Mouse (Mus musculus): Measurements from ENCODE around the gene Myh9.
A peak's percentile ranks its signal among the peaks of the same experiment; 100 is the strongest.

The Myh9 gene

DNA sequence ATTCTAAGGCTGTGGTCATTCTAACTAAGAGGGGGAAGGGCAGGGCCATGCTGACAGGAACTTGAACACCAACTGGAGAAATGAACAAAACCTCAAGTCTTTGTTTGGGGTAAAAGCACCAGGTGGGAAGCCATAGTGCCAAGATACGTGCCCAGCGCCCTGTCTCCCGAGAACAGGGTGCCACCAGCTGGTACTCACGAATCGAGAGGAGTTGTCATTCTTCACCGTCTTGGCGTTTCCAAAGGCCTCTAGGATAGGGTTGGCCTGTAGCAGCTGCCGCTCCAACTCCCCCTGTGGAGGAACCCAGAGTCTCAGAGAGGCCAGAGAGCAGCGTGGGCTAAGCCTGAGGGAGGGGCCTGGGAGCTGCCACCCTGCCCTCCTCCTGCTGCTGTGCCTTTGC is 49.9 kb downstream of the Myh9 start:
- DNase-seq (ENCODE audit: low spot score in 2 of 2): no peak

DNA sequence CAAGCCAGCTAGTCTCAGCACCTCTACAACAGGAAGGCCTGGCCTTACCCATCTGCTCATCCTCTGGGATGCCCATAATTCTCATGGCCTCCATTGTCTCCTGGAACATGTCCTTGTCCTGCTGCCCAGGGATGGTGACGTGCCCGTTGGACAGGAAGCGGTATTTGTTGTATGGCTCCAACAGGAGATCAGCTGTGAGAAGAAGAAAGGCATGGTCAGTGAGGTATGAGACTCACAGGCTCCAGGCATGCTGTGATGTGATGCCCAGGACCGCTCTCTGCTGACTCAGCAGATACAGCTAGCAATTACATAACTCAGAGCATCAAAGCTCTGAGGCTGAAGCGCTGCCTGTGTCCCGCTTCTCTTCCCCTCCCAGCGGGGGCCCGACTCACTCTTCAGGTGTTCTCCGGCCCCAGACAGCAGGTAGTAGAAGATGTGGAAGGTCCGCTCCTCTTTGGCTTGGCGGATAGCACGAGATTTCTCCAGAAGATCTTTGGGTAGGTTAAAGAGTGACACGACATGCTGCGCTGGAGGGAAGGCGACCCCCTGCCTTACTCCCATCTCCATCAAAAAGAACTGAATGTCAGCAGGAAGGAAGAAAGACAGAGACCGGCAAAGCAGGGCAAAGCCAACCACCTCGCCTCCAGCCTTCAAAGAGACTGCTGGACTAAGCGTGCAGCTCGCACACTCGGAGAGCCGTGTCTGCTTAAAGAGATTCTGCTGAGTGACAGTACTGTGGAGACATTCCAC is 51.1 kb downstream of the Myh9 start:
- no peak for DNase-seq (ENCODE audit: low spot score in 2 of 2)

DNA sequence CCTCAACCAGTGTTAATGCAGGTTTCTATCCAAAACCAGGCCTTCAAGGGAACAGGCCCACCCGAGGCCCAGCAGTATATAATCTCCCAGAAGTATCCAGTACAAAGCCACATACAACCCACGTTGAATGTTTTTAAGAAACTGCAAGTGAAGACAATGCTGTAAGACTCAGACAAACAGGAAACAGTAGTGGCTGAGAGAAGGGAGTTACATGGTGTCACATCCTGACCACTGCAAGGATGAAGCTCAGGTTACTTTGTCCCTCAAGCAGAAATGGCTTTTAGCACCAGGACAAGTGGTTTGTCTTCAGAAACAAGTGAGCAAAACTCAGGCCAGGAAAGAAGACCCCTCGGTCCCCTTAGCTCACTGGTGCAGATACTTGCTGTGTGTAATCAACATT is 52.8 kb downstream of the Myh9 start:
- no peak for DNase-seq (ENCODE audit: low spot score in 2 of 2)

DNA sequence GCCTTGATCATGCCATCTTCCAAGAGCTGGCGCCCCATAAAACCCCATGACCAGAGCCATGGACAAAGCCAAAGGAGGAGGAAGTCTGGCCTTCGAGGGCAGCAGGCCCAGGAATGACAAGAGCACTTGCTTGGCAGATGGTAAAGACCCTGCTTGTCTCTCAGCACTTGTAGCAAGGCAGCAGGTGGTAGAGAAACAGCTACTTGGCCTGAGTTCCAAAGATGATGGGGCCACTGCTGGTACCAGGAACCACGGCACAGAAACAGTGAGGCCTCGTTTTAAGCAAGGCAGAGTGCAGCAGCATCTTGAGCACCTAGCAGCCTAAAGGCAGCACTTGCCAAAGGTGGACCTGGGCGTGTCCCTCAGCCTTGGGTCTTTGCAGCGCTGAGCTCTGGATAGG is 53.6 kb downstream of the Myh9 start:
- DNase-seq (ENCODE audit: low spot score in 2 of 2): no peak

DNA sequence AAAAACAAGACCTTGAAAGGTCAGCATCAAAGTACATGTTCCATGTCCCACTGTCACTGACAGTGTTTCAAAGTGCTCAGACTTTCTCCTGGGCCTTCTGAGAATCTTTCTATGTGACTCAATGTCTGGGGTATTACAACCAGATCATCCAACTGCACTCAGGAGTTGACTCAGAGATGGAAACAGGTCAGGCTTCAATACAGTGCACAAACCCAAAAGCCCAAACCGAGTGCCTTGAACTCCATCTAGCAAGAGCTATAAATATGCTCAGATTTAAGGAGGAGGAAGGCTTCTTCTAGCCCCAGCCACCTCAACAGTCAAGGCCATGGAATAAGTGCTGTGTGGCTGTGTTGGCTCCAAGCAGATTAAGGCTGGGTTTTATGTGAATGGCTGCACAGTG is 56.2 kb downstream of the Myh9 start:
- no peak for DNase-seq (ENCODE audit: low spot score in 2 of 2)

DNA sequence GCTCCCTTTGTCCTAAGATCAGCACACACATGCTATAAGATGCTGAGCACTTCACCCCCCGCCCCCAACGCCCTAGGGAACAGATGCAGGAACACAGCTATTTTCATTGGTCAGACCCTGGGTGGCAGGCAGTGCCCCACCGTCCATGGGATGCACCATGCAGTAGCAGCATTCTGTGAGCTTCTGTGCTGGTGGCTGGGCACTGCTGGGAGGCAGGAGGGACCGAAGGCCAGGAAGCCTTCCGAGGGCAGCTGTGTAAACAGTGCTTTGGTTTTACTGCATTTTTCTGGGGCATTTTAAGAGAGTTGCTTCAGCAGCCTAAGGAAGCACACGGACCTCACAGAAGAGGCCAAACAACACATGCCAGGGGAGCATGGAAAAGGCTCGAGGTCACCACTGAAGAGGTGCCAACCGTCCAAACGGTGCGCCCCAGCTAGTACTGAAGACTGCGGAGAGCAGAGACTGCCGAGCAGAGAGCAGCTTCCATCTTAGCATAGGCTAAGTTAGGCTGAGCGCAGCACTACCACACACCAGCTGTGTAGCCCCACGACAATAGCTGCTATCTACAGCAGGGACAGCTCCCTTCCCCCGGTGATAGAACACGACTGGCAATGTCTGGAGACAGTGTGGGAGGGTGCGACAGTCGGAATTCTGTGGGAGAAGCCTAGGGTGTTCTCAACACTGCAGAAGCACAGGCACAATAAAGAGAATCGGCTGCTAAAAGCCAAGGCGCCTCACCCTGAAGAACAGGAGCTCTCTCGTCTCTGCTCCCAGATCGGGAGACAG is 57.7 kb downstream of the Myh9 start:
- DNase-seq (ENCODE audit: low spot score in 2 of 2): no peak

DNA sequence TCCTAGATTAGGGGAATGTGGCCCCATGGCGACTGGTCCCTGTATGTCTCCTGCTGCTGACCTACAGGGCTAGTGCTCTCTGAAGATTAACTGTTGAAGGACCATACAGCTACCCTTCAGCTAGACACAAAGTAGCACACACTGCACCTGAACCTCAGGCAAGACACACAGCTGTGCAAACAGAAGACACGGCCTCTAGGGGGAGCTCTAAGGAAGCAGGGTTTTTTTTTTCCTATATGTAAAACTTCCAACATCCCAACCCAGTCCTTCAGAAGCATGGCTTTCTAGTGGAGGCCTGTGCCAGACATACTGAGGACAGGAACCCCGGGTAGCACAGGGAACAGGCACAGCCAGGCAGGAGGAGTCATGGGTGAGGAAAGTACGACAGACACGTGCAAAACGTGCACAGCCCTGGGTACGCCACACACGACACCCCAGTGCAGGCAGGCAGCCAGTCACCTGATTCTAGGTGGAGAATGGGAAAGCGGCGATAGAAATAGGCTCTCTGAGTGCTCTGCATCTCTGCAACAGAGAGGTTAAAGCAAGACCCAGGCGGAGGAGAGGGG is 59.4 kb downstream of the Myh9 start:
- DNase-seq (ENCODE audit: low spot score in 2 of 2): peak in 1 of 2 experiments; percentile 67

DNA sequence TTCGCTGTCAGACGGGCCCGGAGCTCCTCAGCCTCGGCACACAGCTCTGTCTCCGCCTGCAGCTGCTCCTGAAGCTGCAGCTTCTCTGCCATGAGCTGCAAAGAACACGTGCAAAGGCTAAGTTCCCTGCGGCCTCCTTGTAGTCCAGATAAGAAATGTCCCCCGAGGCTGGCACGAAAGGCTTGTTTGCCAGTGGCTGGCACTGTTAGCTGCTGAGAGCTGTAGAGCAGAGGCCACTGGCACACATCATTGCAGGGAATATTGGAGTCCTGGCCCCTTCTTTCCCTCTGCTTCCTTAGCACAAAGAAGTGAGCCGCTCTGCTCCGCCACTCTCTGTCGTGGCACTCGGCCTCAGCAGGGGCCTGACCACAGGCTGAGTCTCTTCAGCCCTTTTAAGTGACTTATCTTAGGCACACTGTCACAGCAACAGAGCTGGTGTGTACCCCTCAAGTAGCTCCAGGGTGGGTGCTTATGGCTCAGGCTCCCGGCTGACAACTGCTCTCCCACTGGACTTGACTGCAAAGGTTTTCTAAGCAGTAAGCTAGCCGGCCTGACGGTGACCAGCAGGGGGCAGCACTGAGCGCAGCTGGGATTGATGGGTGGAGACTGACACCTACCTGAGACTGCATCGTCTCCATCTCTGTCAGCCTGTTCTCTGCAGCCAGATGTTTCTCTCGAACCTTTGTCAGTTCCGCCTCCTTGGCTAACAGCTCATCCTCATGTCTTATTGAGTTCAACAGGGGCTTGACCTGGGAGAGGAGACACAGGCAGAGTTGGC is 66.6 kb downstream of the Myh9 start:
- peak; percentile 65 to 90 for DNase-seq (ENCODE audit: low spot score in 2 of 2)

DNA sequence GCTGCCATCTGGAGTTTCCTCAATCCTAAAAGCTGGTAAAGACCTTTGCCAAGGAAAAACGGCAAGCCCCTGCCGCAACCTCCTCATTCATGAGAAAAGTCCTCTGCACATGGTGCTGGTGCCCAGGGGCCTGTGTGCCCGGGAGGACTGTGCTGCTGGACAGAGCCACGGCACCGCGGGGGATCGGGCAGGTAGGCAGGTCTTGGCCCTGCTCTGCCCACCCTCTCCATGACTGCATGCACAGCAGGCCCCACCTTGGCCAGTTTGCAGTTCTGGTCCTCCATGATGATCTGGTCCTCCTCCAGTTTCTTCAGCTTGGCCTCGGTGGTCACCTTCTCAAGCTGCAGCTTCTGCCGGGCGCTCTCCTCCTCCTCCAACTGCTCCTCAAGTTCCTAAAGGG is 67.7 kb downstream of the Myh9 start:
- no peak for DNase-seq (ENCODE audit: low spot score in 2 of 2)

DNA sequence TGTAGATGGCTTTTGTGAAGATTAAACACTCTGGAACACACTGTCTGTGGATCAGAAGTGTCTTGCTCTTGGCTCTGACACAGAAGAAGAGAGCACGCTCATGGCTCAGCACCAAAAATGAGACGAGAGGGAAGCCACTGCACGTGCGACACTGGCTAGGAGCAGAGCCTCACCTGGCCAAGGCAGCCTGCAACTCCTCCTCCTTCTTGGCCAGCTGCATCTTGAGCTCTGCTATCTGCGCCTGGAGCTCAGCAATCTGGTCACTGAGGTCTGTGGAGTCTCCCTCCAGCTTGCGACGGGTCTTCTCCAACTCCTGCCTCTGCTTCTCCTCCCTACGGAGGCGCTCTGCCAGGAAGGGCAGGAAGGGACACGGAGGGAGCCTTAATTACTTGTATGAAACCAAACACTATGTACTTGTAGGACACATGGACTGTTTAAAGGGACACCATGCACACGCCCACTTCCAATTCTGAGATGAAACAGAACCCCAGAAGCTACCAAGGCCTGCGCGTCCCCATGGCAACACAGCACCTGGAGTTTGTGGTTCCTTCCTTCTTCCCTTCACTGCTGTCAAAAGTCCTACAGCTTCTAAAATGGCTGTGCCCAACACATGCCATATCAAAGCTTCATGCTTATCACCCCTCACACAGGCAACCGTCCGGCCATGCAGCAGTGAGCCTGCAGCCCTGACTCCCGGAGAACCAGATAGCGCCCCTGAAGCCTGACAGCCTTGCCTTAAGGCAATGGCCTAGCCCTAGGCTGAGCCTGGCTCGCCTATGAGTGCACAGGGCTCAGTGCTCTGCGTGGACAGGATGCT is 68.7 kb downstream of the Myh9 start:
- DNase-seq (ENCODE audit: low spot score in 2 of 2): no peak

DNA sequence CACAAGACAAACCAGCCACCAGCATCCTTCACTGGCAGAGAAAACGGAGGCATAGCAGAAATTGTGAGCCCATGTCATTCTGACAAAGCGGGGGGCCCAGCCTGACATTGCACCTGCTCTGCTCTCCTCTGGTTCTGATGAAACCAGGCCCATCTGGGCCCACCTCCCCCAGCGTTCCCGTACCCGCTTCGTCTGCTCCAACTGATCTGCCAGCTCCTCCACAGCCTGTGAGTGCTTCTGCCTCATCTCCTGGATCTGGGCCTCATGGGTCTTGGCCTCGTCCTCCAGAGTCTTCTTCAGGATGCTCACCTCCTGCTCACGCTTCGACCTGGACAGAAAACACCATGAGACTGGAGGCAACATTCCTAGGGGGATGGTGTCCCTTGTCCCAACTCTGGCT is 71.0 kb downstream of the Myh9 start:
- DNase-seq (ENCODE audit: low spot score in 2 of 2): no peak

DNA sequence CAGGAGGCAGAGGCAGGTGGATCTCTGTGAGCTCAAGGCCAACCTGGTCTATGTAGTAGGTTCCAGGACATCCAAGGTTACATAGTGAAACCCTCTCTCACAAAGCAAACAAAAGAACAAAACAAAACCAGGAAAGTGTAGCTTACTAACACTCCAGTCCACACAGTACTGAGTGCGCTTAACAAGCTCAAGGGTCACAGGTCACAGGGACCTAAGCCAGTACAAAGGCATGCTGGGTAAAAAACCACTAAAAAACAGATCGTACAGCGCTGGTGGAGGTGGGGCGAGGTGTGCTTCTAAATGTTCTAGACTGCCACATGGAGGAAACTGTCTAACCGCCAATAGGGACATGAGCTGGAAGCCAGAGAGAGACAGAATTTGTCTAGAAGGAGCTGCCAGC is 71.6 kb downstream of the Myh9 start:
- DNase-seq (ENCODE audit: low spot score in 2 of 2): no peak

DNA sequence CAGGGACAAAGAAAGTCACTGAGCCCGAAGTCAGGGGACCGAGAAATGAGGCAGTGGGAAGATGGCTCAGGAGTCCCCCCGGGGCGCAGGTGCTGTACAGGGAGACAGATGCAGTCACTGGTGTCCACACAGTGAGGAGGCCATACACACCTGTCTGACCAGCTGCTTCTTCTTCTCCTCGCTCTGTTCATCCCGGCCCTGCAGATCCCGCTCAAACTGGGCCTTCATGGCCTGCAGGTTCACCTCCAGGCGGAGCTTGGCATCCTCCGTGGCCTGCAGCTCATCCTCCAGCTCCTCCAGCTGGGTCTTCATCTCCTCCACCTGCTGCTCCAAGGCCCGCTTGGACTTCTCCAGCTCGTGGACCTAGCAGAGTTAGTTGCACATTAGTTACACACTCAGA is 75.0 kb downstream of the Myh9 start:
- no peak for DNase-seq (ENCODE audit: low spot score in 2 of 2)

DNA sequence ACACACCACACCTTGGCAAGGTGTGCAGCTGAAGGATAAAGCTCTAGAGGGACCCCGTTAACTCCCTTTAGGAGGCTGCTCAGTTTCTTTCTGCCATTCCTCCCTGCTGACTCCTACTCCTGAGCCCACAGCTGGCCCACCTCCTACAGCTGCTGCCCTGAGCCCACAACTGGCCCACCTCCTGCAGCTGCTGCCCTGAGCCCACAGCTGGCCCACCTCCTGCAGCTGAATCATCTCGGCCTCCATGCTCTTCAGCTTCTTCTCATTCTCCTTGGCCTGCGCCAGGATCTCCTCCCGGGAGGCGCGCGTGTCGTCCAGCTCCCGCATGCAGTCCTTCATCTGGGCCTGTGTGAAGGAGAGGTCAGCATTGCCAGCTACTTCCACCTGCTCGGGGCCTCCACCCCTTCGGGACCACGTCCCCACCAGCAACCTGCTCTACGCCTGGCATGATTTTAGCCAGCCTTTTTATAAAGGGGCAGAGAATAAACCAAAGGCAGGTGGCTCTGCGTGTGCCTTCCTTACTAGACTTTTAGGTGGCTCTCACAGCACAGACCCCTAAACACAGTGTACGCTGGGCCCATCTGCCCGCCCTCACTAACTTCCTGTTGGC is 76.4 kb downstream of the Myh9 start:
- no peak for DNase-seq (ENCODE audit: low spot score in 2 of 2)

DNA sequence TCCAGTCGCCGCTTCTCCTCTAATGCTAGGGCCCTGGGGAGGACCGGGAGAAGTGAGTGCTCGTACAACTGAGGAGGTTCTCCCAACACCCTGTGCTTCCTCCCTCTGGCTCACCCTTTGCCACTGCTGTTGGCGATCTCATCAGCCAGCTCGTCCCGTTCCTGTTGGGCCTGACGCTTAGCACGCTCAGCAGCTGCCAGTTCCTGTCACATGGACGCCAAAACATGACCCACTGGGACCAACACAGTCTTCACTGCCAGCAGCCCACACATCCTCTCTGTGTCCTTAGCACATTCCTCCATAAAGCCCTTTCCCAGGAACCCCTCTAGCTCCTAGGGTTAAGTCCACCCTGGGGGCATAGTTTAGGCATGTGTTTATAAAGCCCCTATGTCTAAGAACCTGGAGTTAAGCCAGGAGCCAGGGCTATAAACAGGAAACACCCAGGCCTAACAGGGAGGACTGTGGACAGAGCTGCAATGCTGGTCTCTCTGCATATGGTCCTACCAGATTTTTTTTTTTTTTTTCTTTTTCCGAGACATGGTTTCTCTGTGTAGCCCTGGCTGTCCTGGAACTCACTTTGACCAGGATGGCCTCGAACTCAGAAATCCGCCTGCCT is 77.5 kb downstream of the Myh9 start:
- DNase-seq (ENCODE audit: low spot score in 2 of 2): no peak

DNA sequence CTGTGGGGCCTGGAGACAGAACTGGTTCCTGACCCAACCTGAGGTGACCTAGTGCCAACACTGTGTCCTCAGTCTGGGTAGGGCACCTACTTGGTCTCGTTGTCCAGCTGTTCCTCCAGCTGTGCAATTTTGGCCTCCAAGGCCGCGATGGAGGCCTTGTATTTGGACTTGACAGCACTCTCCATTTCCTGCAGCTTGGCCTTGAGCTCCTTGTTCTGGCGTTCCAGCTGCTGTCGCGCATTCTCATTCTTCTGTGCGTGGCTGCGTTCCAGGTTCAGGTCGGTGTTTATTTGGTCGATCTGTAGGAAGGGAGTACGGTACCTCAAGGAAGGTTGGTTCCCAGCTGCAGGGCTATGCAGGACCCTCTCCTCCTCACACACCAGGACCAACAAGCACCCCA is 78.3 kb downstream of the Myh9 start:
- DNase-seq (ENCODE audit: low spot score in 2 of 2): no peak

DNA sequence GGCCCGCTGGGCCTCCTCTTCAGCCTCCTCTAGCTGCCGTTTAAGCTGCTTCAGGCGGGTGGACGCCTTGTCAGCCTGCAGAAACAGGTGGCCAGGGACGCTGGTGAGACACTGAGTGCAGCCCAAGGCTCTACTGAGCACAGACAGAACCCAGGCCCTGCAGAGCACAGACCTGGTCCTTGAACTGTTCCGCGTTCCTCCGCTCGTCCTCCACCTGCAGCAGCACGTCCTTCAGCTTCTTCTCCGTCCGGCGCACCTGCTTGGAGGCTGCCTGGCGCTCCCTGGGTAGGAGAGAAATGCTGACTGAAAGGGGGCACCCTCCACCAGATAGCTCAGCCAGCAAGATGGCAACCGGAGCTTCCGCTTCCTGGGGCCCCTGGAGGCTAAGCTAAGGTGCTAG is 78.9 kb downstream of the Myh9 start:
- DNase-seq (ENCODE audit: low spot score in 2 of 2): no peak

DNA sequence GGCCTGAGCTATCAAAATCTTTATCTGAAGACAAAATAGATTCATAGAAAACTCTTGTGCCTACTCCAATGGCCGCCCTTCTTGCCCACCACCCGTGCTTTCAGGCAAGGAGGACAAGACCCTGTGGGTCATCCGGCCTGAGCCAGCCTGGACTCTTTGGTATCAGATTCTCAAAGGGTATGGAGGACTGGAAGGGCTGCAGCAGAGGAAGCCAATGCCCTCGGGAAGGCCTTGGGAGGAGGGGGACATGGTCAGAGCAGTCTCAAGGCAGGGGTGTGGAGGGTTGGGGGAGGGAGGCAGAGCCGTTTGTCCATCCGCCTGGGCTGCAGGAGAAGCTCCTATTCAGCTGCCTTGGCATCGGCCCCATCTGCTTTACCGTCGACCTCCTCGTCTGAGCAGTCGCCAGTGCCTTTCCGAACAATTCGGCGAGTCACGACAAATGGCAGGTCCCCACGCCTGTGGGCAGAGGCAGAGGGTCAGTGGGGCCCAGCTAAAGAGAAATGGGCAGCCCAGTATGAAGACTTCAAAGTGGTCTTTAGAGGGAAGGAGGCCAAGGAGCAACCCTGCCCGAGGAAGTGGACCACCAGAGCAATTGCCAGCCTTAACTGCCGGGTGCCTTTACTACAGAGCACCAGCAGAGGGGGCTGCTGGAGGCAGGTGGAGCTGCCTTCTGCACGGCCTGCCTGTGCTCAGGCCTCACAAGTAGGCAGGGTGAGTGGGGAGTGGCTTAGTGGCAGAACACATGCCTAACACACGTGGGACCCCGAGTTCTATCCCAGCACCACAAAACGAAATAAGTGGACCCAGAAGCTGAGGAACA is 80.2 kb downstream of the Myh9 start:
- peak; percentile 33 to 60 for DNase-seq (ENCODE audit: low spot score in 2 of 2)

DNA sequence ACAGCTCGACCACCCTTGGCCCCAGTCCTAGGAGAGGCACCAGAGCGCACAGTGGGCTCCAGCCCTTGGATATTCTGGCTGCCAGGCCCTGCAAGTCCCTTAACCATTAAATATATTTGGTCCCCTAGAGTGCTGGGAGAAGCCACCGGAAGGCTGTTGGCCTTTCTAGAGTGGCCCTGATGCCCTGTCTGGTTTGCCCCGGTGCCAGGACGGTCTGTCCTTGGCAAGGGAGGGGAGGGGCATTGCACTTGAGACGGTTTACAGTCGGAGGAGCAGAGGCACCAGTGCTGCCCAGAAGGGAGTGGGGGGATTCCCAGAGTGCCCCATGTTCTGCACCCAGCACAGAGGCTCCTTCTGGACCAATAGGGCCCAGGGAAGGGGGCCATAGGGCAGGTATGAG is 80.9 kb downstream of the Myh9 start:
- DNase-seq (ENCODE audit: low spot score in 2 of 2): no peak

DNA sequence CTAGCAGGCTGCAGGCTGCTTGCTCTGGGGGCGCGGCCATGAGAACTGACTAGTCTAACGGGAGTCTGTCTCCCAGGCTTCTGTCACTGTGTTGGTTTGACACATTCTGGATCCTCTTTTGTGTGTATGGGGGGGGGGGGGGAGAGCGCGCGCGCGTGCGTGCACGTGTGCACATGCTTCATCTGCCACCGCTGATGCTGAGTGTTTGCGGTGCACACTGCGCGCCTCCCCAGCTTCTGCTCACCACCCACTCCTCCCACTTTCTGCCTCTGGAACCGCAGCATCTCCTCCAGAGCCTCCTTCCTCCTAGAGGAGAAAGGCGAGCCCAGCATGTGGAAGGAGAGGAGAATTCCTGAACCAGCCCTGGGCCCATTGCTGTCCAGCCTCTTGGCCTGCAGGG is 81.9 kb downstream of the Myh9 start:
- DNase-seq (ENCODE audit: low spot score in 2 of 2): no peak
